Mouse (Mus musculus) layer of hippocampus, adult 9-11 months (tissue): ENCODE results near the gene Atrip.

Source experiments
- DNase-seq: peaks from one replicate; pipeline ENCODE4 v3.0.0; 2022

The Atrip gene

DNA sequence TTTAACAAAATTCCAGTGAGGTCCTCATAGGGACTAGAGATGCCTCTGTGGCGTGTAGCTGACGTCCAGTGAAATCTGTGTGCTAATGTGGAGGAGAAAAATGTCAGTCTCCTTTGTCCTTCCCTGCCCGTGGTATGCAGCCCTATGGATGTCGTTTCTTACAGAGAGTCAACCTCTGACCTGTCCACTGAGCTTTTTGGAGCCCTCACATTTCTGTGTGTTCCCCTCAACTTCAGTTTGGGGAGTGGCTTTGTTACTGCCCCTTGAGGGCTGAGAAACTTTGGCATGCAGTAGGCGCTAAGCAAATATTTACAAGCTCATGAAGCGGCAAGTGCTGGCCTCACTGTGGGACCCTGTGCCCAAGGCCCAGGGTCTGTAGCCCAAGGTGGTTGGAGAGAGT, 23.4 kb upstream of the Atrip start:
- no peak for DNase-seq

DNA sequence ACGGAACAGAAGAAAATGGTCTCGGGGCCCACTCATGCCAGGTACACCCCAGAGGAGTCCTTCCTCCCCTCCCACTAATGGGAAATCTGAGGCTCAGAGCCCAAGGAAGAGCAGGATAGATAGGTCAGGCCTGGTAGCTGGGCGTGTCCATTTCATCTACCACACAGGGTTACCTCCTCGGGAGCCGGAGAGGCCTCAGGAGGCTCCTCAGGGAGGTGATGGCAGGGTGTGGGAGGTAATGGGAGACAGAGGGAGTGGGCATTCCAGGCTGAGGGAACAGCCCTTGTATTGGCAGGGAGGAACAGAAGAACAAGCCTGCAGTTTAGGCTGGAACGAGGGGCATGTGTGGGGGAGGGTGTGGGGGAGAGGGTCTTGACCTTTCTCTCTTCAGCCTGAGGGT, 22.9 kb upstream of the Atrip start:
- DNase-seq: no peak

DNA sequence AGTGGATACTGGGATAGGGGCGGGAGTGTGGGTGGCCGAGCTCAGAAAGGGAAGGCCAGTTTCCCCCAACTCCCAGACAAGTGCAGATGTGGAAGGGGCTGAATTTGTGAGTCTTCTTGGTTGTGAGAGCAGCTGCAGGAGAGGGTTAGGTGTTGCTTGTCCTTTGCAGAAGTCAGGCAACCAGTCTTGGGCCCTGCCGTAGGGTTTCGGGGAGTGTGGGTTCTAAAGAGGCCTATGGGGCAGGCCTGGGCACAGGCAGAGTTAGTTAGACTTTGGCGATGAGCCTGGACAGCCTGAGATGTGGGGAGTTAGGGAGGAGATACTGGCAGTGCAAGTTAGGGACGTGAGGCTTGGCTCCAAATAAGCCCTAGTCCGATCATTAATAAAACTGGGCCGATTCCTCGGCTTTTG, 22.3 kb upstream of the Atrip start:
- peak; percentile 39 for DNase-seq

DNA sequence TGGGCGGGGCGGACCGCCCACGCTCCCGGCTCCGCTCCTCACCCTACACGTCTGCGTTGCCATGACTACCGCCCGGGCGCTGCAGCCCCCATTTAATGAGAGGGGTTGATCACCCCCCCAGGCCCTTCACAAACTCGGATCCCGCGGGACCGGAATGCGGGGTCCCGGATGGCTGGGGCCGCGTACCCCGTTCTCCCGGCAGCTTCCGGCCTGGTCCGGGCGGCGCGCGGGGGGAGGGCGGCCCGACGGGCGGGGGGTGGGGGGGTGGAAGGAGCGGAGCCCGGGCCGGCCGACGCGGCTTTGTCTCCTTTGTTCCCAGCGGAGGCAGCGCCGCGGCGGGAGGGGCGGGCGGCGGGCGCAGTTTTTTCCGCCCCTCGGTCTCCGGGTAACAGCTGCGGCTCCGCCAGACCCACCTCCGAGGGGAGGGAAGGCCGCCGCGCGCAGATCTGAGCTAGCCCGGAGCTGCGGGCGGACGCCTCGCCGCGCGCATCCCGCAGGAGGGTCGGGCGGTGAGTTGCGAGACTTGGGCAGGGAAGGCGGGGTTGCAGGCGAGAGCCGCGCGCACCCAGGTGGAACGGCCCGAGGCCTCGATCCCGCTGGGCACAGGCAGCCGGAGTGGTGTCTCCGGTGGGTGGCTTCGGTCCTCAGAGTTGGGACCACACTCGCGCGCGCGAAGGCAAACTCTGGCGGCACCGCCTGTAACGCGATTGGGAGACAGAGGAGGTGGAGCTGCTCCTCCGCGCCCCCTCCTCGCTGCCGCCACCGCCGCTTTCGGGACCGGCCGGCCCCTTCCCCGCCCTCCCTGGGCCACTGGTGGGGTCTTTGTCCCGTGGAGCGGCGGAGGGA, 21.4 kb upstream of the Atrip start, which contains the start of gene Plxnb1:
Gene Plxnb1 (plus strand): TSS at position 253 of the 846 bp plus-strand sequence.
- peak; percentile 56 for DNase-seq

DNA sequence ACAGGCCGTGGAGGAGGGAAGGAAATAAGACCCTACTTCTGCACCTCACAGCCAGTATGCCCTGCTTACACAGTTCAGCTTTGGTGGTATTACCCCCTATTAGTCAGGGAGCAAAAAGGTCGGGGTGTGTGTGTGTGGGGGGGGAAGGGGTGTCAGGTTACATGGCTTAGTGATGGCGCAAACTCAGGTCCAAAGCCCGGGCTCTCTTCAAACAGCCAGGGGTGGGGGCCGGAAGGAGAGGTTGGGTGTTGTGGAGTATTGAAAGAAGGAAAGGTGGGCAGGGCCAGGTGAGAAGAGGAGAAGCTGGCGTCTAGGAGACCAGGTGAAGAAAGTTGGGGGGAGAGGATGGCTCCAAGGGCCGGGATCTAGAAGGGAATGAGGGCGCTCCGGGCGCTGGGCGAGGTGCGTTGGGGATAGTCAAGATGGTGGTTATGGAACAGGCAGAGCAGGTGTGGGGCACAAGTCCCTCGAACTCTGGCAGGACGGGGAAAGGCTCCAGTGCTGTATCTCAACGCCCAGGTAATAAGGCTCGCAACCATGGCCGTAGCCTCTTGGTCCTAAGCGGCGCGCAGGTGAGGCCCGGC, 20.7 kb upstream of the Atrip start:
- no peak for DNase-seq

DNA sequence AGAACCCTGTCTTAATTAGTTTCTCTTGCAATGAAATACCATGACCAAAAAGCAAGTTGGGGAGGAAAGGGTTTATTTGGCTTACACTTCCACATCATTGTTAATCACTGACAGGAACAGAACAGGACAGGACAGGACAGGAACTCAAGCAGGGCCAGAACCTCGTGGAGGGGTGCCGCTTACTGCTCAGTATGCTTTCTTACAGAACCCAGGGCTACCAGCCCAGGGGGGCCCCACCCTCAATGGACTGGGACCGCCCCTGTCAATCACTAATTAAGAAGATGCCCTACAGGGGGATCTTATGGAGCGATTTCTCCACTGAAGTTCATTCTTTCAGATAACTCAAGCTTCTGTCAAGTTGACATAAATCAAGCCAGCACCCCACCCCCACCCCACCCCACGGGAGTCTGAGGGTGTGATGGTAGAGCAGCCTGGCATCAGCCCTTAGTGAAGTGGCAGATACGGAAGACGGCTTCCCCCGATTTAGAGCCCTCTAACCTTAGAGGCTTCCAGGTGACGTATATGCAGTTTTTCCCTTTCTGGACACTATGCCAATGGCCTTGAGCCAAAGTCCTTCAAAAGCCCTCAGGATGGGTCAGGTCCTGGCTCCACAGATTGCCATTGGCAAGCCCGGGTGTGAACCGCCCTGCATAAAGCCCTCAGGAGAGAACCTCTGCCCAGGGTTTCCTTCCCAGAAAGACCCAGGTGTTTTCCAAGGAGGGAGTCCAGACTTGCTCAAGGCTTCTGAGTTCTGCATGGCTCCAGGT, 20.0 kb upstream of the Atrip start:
- no peak for DNase-seq

DNA sequence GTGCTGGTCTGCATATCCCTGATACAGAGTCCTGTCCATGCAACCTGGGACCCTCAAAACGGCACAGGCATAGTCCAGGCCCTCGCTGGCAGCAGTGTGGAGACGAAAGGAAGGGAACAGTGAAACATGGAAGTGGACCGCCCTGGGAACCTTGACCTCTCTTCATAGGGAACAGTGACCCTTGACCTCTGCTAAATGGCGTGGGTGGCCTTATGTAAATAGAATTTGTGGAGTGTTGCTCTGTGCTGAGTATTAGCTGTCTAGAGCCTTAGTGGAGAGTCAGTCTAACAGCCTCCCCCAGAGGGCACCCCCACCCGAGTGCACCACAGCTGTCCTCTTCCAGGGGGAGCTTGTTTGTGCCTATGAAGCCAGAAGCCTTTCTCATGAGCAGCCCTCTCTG, 18.9 kb upstream of the Atrip start:
- no peak for DNase-seq

DNA sequence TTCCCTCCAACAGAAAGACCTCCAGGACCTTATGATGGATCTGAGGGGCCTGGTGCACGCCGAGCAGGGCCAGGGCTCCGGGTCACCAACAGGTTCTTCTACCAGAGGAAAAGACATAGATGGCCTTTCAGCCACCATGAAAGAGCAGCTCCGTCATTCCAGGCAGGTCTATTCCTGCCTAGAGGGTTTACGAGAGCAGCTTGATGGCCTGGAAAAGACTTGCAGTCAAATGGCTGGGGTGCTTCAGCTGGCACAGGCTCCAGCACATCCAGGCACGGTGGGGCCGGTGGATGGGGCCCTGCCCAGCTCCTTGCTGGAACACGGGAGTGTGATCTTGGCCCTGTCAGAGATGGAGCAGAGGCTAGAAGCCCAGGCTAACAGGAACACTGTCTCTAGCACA, 17.9 kb upstream of the Atrip start:
- DNase-seq: no peak

DNA sequence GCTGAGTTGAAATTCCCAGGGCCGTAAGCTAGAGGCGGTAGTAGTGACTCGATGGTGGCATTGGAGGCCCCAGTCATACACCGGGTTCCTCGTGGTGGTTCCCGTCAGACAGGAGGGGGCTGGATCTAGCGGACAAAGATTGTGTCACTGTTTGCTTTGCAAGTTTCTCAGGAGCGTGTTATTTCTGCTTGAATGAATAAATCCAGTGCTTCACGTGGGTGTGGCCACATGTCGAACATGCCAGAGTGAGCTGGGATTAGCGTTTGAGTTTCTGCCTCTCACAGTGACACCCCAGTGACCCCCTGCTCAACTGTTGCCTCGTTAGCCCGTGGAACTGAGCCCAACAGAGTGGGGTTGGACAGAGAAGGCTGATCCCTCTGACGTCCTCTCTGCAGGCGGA, 16.5 kb upstream of the Atrip start:
- no peak for DNase-seq

DNA sequence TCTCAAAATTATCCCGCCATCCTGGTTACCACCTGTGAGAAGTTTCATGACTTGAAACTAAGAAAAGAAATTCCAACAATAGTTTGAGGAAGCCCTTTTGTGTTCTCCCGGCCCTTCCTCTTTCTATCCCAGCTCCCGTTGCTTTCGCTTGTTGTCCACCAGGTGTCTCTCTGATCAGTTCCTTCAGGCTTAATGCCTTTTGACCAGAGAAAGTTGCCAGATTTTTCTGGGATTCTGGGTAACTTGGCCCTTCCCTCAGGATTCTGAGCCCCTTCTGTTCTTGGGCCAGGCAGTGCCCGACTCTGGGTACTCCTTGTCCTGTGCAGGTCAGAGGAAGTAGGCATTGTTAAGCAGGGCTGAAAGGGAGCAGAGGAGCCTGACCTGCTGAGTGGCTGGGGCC, 14.1 kb upstream of the Atrip start:
- DNase-seq: peak; percentile 38

DNA sequence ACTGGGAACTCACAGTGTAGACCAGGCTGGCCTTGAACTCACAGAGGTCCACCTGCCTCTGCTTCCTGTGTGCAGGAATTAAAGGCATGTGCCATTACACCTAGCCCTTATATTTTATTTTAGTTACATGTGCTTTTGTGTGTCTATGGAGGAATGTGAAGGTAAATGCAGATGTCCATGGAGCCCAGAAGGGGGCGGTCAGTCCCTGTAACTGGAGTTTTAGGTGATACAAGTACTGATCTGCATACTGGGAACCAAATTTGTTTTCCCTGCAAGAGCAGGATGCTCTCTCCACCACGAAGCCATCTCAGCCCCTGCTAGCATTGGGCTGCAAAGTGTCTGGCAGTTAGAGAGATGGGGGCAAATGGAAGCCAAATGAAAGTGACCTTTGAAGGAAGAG, 11.0 kb upstream of the Atrip start:
- no peak for DNase-seq

DNA sequence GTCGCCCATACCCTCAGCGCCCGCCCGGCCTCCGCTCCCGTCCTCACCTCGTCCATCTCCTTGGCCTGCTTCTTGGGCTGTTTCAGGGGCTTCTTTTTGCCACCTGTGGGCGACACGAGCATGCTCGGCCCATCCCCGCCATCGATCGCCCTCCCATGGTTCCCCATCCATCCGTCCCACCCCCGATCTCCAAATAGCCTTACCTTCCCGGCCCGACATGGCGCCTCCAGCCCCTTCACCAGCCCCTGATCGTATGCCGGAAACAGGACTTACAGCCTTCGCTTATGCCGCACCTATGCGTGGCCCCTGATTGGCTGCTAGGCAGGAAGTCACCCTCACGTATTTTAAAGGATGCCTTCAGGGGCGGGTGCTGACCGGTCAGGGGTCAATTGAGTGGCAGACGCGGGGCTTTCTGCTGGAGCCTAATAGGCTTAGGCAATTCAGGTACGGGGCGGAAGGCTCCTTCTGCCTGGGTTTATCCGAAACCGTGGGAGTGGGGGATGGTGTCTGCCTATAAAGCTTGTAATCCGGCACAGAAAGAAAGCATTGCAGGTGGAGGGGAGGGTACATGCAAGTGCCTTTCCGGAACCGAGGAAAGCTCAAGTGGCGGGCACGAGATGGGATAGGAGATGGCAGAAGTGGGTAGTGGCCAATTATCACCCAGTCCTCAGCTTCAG, 8.3 kb upstream of the Atrip start, which contains the start of the genes Ccdc51 and Tma7:
Gene Ccdc51 (plus strand): TSS at position 370 of the 677 bp plus-strand sequence.
Gene Tma7 (minus strand): TSS at position 464 of the 677 bp plus-strand sequence.
- peak; percentile 93 for DNase-seq

DNA sequence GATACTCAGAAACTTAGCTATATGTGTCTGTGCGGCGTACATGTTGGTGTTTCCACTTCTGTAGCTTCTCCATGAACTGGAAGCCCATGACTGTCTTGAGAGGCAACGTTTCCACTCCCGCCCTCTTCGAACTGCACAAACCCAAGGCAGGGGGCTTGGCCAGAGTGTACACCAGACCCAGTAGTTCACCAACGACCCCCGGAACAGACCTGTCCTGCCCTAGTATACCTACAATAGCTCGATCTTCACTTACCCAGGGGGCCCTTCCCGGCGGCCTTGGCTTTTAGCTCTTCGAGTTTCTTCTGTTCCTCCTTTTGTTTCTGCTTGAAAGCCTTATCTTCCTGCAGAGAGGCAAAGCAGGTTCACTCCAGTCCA, 7.8 kb upstream of the Atrip start:
- DNase-seq: no peak

DNA sequence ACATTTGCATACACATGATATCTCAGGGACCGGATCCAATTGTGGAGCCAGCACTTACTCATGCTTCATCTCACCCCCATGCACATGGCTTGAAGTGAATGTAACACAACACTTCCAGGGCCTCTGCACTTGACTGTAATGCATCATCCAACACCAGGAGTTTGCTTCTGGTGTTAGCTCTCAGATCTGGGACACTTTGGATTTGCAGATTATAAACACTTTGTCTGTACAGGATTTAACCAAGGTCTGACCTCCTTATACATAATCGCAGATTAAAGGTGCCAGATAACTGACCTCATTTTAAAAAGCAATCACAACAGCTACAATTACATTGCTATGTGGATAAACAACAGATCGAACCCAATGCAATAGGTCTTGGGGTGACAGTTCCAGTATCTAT, 6.6 kb upstream of the Atrip start:
- no peak for DNase-seq

DNA sequence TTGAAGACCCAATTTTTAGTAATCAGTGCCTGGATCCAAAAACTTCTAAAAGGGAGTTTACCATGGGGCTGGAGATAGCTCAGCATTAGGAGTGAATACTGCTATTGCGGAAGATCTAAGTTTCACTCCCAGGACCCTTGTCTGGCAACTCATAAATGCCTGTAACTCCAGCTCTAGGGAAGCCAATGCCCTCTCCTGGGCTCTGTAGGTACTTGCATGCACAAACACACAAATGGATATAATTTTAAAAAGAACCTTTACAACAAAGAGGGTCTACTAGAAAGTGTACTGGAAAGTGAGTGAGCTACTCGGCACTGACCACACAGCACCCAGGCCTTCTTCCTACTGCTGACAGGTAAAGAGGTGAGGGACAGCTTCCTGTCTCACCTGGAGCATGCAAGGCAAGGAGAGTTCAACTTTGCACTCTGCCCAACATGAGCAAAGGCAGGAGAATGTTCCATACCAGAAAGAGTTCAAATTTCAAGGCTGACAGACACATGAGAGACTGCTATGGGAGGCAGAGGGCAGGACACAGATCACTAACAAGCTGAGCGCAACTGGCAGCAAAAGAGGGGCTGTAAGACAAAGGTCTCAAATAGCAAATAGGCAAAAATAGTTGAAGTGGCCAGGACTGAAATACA, 5.7 kb downstream of the Atrip start:
- DNase-seq: no peak

DNA sequence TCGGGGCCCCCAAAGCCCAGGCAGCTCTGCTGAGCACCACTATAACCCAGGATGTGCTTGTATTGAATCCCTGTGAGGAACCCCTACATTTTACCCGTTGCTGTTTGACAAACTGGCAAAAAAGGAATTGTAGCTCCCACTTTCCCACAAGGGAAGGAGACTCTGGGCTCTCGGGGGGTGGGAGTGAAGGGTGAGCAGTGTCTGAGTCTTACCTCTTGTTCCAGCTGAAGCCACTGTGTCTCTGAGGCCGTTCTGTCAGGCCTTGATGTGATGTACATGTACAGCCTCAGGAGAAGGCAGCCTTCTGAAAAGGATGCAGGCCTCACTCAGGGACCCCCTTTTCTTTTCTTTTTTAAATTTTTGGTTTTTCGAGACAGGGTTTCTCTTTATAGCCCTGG, 13.0 kb downstream of the Atrip start:
- no peak for DNase-seq

DNA sequence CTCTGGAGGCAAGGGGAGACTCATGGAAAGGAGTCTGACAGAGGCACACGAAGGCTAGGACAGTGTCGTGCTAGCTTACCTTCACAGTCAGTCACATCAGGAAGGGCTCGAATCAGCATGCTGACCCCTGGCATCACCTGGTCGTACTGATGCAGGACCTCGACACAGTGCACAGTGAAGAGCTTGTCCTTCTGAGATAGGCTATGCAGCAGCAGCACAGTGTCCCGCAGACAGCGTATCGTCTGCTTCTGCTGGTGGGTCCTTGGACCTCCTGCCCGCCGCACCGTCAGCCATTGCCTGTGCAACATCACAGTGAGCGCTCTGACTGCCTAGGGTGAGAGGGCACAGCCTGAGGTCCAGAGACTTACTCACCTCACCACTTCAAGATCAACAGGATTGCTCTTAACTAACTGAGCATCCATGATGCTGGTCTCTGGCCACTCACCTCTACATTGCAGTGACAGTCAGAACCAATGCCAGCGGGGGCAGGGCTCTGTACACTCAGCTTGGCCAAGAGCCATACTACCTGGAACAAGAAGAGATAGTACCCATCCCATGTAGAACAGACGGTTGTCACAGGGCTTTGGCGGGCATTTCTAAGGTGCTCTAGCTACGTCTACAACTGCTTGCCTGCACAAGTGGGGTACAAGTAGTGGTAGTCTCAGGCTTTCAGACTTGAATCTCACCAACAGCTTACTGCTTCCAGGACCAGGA, 13.6 kb downstream of the Atrip start:
- DNase-seq: no peak

DNA sequence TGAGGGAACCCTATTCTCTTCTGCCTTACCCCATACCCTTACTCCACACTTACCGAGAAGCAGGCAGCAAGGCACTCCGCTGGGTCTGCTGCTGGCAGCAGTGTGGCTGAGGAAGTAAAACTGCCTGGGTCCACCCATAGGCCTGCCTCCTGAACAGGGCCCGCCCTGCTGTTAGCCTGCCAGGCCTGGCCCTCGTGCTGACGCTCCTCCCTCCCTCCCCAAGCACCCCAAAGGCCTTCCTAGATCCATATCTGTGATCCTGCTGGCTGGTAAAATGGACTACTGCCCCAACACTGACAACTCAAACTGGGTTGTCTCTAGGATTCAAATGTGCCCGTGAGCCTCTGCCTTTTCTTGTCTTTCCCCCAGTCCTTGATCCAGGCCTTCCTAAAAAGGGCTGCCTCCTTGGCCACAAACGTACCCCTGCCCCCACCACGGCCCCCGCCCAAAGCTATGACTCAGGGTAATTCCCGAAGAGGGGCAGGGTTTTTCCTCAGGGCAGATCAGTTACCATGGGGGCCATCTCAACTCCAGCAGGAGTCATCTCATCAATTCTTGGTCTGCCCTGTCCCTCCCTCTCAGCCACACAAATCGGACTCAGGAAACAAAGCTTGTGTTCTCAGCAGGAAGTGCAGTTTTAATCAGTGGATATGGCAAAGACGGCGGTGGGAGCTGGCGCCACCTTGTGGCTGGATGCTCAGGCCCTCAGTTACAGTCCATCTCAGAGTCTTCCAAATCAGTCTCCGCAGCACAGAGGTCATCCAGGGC, 14.6 kb downstream of the Atrip start, which contains the start of gene Trex1:
Gene Trex1 (minus strand): TSS at position 599 of the 768 bp plus-strand sequence.
- DNase-seq: peak; percentile 93

DNA sequence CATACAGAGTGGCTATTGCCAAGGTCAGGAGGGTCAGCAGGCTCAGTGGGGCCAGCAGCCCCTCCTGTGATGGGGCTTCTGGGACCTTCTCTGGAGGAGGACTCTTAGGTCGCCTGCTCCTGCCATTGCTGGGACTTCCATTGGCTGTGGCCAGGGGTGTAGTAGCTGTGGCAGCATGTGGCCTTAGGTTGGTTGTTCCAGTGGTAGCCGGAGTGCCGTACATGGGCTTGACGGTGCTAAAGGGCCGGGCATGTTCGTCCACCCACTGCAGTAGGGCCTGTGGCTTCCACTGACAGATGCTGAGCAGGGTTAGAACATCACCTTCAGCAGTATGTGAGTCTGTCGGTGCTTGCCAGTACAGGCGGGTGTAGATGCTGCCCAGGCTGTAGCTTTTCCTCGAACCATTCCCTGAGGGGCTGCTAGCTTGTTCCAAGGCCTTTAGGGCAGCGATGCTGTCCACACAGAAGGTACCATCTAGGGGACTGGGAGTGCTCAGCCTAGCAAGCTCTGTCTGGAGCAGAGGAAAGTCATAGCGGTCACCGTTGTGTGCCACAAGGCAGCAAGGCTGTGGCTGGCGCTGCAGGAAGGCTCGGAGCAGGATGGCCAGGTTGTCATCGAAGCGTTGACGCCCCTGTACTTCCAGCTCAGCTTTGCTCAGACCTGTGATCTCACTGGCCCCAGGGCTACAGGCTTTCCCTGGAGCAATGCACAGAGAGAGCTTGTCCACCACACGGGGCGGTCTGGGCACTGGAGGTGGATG, 15.7 kb downstream of the Atrip start:
- no peak for DNase-seq

DNA sequence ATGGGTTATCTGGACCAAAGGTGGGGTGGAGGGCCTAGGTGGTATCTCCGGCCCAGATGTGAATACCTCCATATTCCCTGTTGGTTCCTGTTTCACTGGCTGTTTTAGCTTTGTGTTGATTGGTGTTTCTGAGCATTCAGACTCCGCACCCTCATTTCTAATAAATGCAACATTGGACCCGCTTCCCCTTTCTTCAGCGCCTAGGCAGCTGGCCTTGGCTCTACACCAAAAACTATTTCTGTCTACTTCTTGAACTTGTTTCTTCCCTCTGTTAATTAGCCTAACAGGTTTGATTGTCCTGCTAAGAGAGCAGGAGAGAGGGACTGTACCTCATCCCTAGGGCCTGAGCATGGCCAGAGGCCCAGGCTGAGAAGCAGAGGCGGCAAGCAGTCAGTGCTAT, 16.4 kb downstream of the Atrip start:
- no peak for DNase-seq
